Mouse (Mus musculus): ENCODE results near the gene Rab3b.

- TF ChIP-seq CTCF (IDR thresholded peaks at IDR 0.05; ENCODE audit: borderline replicate concordance, control insufficient read depth, extremely low read depth, insufficient read depth, low read length, poor library complexity) (no peak), POLR2A (IDR thresholded peaks at IDR 0.05; ENCODE audit: control insufficient read depth, extremely low read depth, insufficient read depth, low read length, poor library complexity) (no peak)
Observed at GRCm38 (mm10) chr4:108905859-108906258, 27.0 kb downstream of the Rab3b start.

All from thymus, adult 2 months (tissue).